Mouse (Mus musculus) ES-Bruce4 (cell line): Measurements from ENCODE around the gene Borcs6. TPM values are rescaled to one million over a fixed set of nuclear protein-coding genes. Genes with fewer than 3 reads are reported as not detected.

Experiments
- H3K27ac ChIP-seq: 2 replicates; pipeline ENCODE4 v1.5.1; 2012; ENCODE audit warnings: low read length, inconsistent platforms; ENCODE audit not compliant: insufficient read depth
- H3K27me3 ChIP-seq: 2 replicates; pipeline ENCODE4 v1.6.1; 2012; ENCODE audit warnings: mild to moderate bottlenecking, low read length, inconsistent platforms; ENCODE audit not compliant: control insufficient read depth, poor library complexity, insufficient read depth, severe bottlenecking
- H3K36me3 ChIP-seq: 2 replicates; pipeline ENCODE4 v1.6.1; 2012; ENCODE audit warnings: inconsistent platforms, mild to moderate bottlenecking, low read length, moderate library complexity; ENCODE audit not compliant: control insufficient read depth, poor library complexity, insufficient read depth, severe bottlenecking
- H3K4me1 ChIP-seq: one replicate; pipeline ENCODE4 v1.8.1; 2011; ENCODE audit warnings: low read length; ENCODE audit not compliant: control insufficient read depth, insufficient read depth
- H3K4me3 ChIP-seq: 2 replicates; pipeline ENCODE4 v1.5.1; 2011; ENCODE audit warnings: low read depth, mild to moderate bottlenecking, low read length
- H3K9ac ChIP-seq: 2 replicates; pipeline ENCODE4 v1.6.1; 2012; ENCODE audit warnings: low read depth, mild to moderate bottlenecking, inconsistent platforms; ENCODE audit not compliant: poor library complexity, severe bottlenecking
- H3K9me3 ChIP-seq: replicated peaks from 2 replicates; pipeline ENCODE4 v1.6.1; 2012; ENCODE audit warnings: mild to moderate bottlenecking, low read length, inconsistent platforms; ENCODE audit not compliant: control insufficient read depth, poor library complexity, insufficient read depth, severe bottlenecking
- CTCF ChIP-seq: IDR thresholded peaks from one replicate; pipeline ENCODE4 v1.8.1; 2011; ENCODE audit warnings: low read depth, low read length
- EP300 ChIP-seq: IDR thresholded peaks from 2 replicates; pipeline ENCODE4 v1.6.1; 2011; ENCODE audit warnings: low read depth, low read length; ENCODE audit not compliant: insufficient read depth
- POLR2A ChIP-seq: IDR thresholded peaks from one replicate; pipeline ENCODE4 v1.8.1; 2011; ENCODE audit warnings: low read length; ENCODE audit not compliant: insufficient read depth
- polyA plus RNA-seq: library from polyadenylated mRNA; stranded (reverse); fragments of >200 nt; gene quantifications from 2 replicates; pipeline ENCODE4 v1.2.4, GENCODE M21; 2011; ENCODE audit warnings: low read depth; ENCODE audit not compliant: missing spikeins, insufficient read depth, insufficient read length

The Borcs6 gene
- polyA plus RNA-seq, 1 experiment = 4.0 TPM

- no peaks in the 10 kb centered on the region for H3K4me1 ChIP-seq
- no peaks in the 10 kb centered on the region for H3K9me3 ChIP-seq
- H3K27ac ChIP-seq = no peak overlapping the region
- TF ChIP-seq EP300 (no peak), CTCF (no peak), POLR2A (no peak)
- H3K36me3 ChIP-seq = peaks cover 22% of the 10 kb centered on the region
- H3K27me3 ChIP-seq = no peaks in the 10 kb centered on the region
- no peak overlapping the region for H3K9ac ChIP-seq
- no peak overlapping the region for H3K4me3 ChIP-seq
These were observed 44.3 kb downstream of the Borcs6 start for GRCm38 (mm10) chr11:69103531-69104435.

- TF ChIP-seq CTCF (no peak), EP300 (no peak), POLR2A (no peak)
- Histone ChIP-seq H3K9me3 (no peaks in the 10 kb centered on the region), H3K4me3 (no peak overlapping the region), H3K4me1 (peaks cover 2% of the 10 kb centered on the region), H3K9ac (no peak overlapping the region), H3K27ac (no peak overlapping the region), H3K27me3 (no peaks in the 10 kb centered on the region), H3K36me3 (peaks cover 22% of the 10 kb centered on the region)
These were observed 45.0 kb downstream of the Borcs6 start for GRCm38 (mm10) chr11:69104487-69104886.

GRCm38 (mm10) chr11:69105227-69105626, 45.7 kb downstream of the Borcs6 start:
- TF ChIP-seq CTCF (no peak), POLR2A (no peak)
- Histone ChIP-seq H3K4me3 (no peak overlapping the region), H3K9ac (no peak overlapping the region), H3K36me3 (peaks cover 22% of the 10 kb centered on the region), H3K27ac (no peak overlapping the region), H3K4me1 (peaks cover 4% of the 10 kb centered on the region), H3K9me3 (no peaks in the 10 kb centered on the region), H3K27me3 (no peaks in the 10 kb centered on the region)

- Histone ChIP-seq H3K27ac (no peak overlapping the region), H3K4me1 (peaks cover 4% of the 10 kb centered on the region), H3K4me3 (no peak overlapping the region), H3K27me3 (no peaks in the 10 kb centered on the region), H3K9me3 (no peaks in the 10 kb centered on the region), H3K36me3 (peaks cover 22% of the 10 kb centered on the region), H3K9ac (no peak overlapping the region)
- no peak for TF ChIP-seq POLR2A
- no peak for TF ChIP-seq EP300
- TF ChIP-seq CTCF = no peak
These were observed 46.3 kb downstream of the Borcs6 start for GRCm38 (mm10) chr11:69105796-69106195.

- TF ChIP-seq EP300 (no peak), POLR2A (no peak), CTCF (no peak)
- Histone ChIP-seq H3K4me3 (no peak overlapping the region), H3K27ac (no peak overlapping the region), H3K9me3 (no peaks in the 10 kb centered on the region), H3K9ac (no peak overlapping the region), H3K36me3 (peaks cover 21% of the 10 kb centered on the region), H3K27me3 (no peaks in the 10 kb centered on the region), H3K4me1 (peaks cover 4% of the 10 kb centered on the region)
These were observed 46.8 kb downstream of the Borcs6 start for GRCm38 (mm10) chr11:69106299-69106698.

- H3K4me3 ChIP-seq = no peak overlapping the region
- no peaks in the 10 kb centered on the region for H3K27me3 ChIP-seq
- TF ChIP-seq CTCF (no peak), EP300 (no peak), POLR2A (no peak)
- H3K9me3 ChIP-seq = no peaks in the 10 kb centered on the region
- no peak overlapping the region for H3K9ac ChIP-seq
- H3K36me3 ChIP-seq = peaks cover 16% of the 10 kb centered on the region
- no peak overlapping the region for H3K27ac ChIP-seq
- peaks cover 4% of the 10 kb centered on the region for H3K4me1 ChIP-seq
These were observed 47.3 kb downstream of the Borcs6 start for GRCm38 (mm10) chr11:69106842-69107241.
